Mouse (Mus musculus) layer of hippocampus, postnatal 14 days (tissue): Measurements from ENCODE around the gene March1. TPM values are rescaled to one million over a fixed set of nuclear protein-coding genes. Genes with fewer than 3 reads are reported as not detected.

Experiments
- DNase-seq, 2 experiments: peaks; one replicate each; pipeline ENCODE4 v3.0.0; 2021 to 2022; ENCODE audit warnings: low spot score in 2 of 2, mixed read lengths in 1 of 2
- total RNA-seq, 2 experiments: library from RNA; stranded (reverse); gene quantifications; 2 replicates each; pipeline ENCODE4 v1.2.3; 2021

Gene March1
- total RNA-seq, 2 experiments from 2014 or later: 64.7 to 66.9 TPM

- DNase-seq: peak; percentile 76 to 77
These were observed 878.0 kb downstream of the March1 start for GRCm38 (mm10) chr8:66495726-66496125.

GRCm38 (mm10) chr8:66496998-66497577, 879.4 kb downstream of the March1 start:
- peak; percentile 8 to 70 for DNase-seq

GRCm38 (mm10) chr8:66503381-66503780, 885.7 kb downstream of the March1 start:
- DNase-seq: no peak

DNA sequence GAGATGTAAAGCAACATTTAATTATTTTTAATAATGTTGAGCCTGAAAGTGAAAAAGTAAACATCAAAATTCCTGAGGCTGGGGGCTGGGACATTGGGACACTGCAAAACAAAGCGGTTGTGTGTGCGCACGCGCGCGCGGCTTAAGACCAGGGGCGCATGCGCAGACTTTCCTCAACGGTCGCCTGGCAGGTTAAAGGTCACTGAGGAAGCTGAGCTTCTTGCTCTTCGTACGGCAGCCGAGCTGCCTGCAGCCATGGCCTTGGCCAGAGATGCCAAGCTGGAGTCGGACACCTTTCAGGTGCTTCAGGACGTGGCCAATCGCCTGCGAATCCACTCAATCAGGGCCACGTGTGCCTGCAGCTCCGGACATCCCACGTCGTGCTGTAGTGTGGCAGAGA, 893.8 kb downstream of the March1 start, which contains the start of gene Tktl2:
Tktl2 (plus strand) TSS at position 220 of the 400 bp plus-strand sequence.
- DNase-seq: no peak

- DNase-seq: no peak
These were observed 901.4 kb downstream of the March1 start for GRCm38 (mm10) chr8:66519149-66519548.

DNA sequence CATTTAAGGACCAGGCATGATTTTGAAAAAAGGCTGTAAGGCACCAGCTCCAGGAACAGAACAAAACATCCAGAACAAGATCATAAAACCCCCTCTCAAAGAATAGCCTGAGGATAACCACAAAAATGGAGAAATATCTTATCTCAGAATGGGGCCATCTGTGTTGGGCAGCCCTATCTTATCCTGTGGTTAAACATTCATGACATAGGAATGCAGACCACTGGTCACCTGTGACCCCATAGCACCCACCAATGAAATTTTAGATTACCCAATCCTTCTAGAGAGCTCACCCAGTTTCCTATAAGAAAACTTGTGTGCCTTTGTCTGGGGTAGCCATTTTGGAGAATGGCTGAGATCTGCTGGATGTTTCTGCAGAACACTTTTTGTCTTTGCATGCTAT, 902.9 kb downstream of the March1 start:
- DNase-seq: no peak
